Mouse (Mus musculus) liver, embryonic 16.5 days (tissue): ENCODE measurements at regions not wholly inside any gene's neighbourhood (a gene's known extent, or its start where the extent isn't known, plus 50 kb on each side); places are given as distances from the start of the nearest gene placed in this dataset.

Source experiments
- ATAC-seq: fragments of 200-750 bp; cut with Nextera tagmentation; 2 replicates; pipeline ENCODE4 v1.8.0; 2017; ENCODE audit warnings: low read depth, mild to moderate bottlenecking, moderate number of reproducible peaks, moderate library complexity
- H3K27ac ChIP-seq: fragments of 300-500 bp; sonication (generic); 2 replicates; pipeline ENCODE4 v1.5.1; 2014; ENCODE audit warnings: mild to moderate bottlenecking, low read length
- H3K27me3 ChIP-seq: fragments of 300-500 bp; sonication (generic); 2 replicates; pipeline ENCODE4 v1.6.1; 2014; ENCODE audit warnings: low read depth, low read length, mixed read lengths; ENCODE audit not compliant: control insufficient read depth, insufficient read depth
- H3K36me3 ChIP-seq: fragments of 300-500 bp; sonication (generic); 2 replicates; pipeline ENCODE4 v1.6.1; 2014; ENCODE audit warnings: mild to moderate bottlenecking; ENCODE audit not compliant: control insufficient read depth, insufficient read depth
- H3K4me1 ChIP-seq: fragments of 300-500 bp; sonication (generic); 2 replicates; pipeline ENCODE4 v1.6.1; 2014; ENCODE audit warnings: low read depth, low read length, mixed read lengths; ENCODE audit not compliant: control insufficient read depth
- H3K4me2 ChIP-seq: fragments of 300-500 bp; sonication (generic); 2 replicates; pipeline ENCODE4 v1.6.1; 2014; ENCODE audit warnings: low read depth, low read length, mixed read lengths
- H3K4me3 ChIP-seq: fragments of 300-500 bp; sonication (generic); 2 replicates; pipeline ENCODE4 v1.5.1; 2014; ENCODE audit warnings: low read depth, mild to moderate bottlenecking, low read length
- H3K9ac ChIP-seq: fragments of 300-500 bp; sonication (generic); 2 replicates; pipeline ENCODE4 v1.6.1; 2014; ENCODE audit warnings: low read depth, low read length
- H3K9me3 ChIP-seq: fragments of 300-500 bp; sonication (generic); replicated peaks from 2 replicates; pipeline ENCODE4 v1.6.1; 2016; ENCODE audit warnings: low read length; ENCODE audit not compliant: control insufficient read depth
- WGBS: fragments of 180-500 bp; shearing (Covaris S2); extraction: QIAGEN DNeasy Blood & Tissue Kit; methylation state at CpG from one replicate; pipeline ENCODE4 v1.1.7; 2014; ENCODE audit not compliant: insufficient replicate concordance; 5-methylcytosine and 5-hydroxymethylcytosine counted together

GRCm38 (mm10) chr9:61666761-61667332, 247.5 kb downstream of the Rplp1 start:
- Histone ChIP-seq H3K9ac (no peak overlapping the region), H3K27ac (no peak overlapping the region), H3K36me3 (no peaks in the 10 kb centered on the region), H3K4me3 (no peak overlapping the region), H3K9me3 (no peaks in the 10 kb centered on the region), H3K4me1 (no peaks in the 10 kb centered on the region), H3K27me3 (no peaks in the 10 kb centered on the region), H3K4me2 (no peak overlapping the region)
- no peak for ATAC-seq
- WGBS = 41% methylated on average over 3 of the region's 3 CpGs

- no peak overlapping the region for H3K4me2 ChIP-seq
- no peak overlapping the region for H3K27ac ChIP-seq
- no peaks in the 10 kb centered on the region for H3K4me1 ChIP-seq
- H3K4me3 ChIP-seq = no peak overlapping the region
- no peaks in the 10 kb centered on the region for H3K9me3 ChIP-seq
- ATAC-seq = peak; percentile 35; the same call in 1 of the 2 replicates
- H3K9ac ChIP-seq = no peak overlapping the region
- no peaks in the 10 kb centered on the region for H3K36me3 ChIP-seq
- H3K27me3 ChIP-seq = no peaks in the 10 kb centered on the region
- 14% methylated on average over 6 of the region's 6 CpGs for WGBS
Observed at GRCm38 (mm10) chr9:61666118-61666517, 248.2 kb downstream of the Rplp1 start.

GRCm38 (mm10) chr9:61665254-61665653, 249.1 kb downstream of the Rplp1 start:
- Histone ChIP-seq H3K9me3 (no peaks in the 10 kb centered on the region), H3K36me3 (no peaks in the 10 kb centered on the region), H3K27ac (no peak overlapping the region), H3K4me2 (no peak overlapping the region), H3K4me1 (no peaks in the 10 kb centered on the region), H3K4me3 (no peak overlapping the region), H3K9ac (no peak overlapping the region), H3K27me3 (no peaks in the 10 kb centered on the region)
- 59% methylated on average over 5 of the region's 5 CpGs for WGBS
- no peak for ATAC-seq

- no peaks in the 10 kb centered on the region for H3K9me3 ChIP-seq
- no peak for ATAC-seq
- H3K27me3 ChIP-seq = no peaks in the 10 kb centered on the region
- H3K4me3 ChIP-seq = no peak overlapping the region
- H3K4me1 ChIP-seq = no peaks in the 10 kb centered on the region
- H3K36me3 ChIP-seq = no peaks in the 10 kb centered on the region
- H3K9ac ChIP-seq = no peak overlapping the region
- H3K4me2 ChIP-seq = no peak overlapping the region
- 47% methylated on average over 10 of the region's 10 CpGs for WGBS
- H3K27ac ChIP-seq = no peak overlapping the region
Observed at GRCm38 (mm10) chr9:61664000-61664622, 250.2 kb downstream of the Rplp1 start.

- no peaks in the 10 kb centered on the region for H3K9me3 ChIP-seq
- no peaks in the 10 kb centered on the region for H3K36me3 ChIP-seq
- 16% methylated on average over 12 of the region's 12 CpGs for WGBS
- ATAC-seq = no peak
- no peak overlapping the region for H3K4me2 ChIP-seq
- no peak overlapping the region for H3K4me3 ChIP-seq
- H3K9ac ChIP-seq = no peak overlapping the region
- H3K27me3 ChIP-seq = no peaks in the 10 kb centered on the region
- no peaks in the 10 kb centered on the region for H3K4me1 ChIP-seq
- H3K27ac ChIP-seq = no peak overlapping the region
Observed at GRCm38 (mm10) chr9:61662055-61663028, 252.0 kb downstream of the Rplp1 start.

- H3K36me3 ChIP-seq = no peaks in the 10 kb centered on the region
- no peak overlapping the region for H3K27ac ChIP-seq
- no peaks in the 10 kb centered on the region for H3K4me1 ChIP-seq
- H3K4me3 ChIP-seq = no peak overlapping the region
- no peak for ATAC-seq
- H3K4me2 ChIP-seq = no peak overlapping the region
- no peak overlapping the region for H3K9ac ChIP-seq
- H3K27me3 ChIP-seq = no peaks in the 10 kb centered on the region
- WGBS = 31% methylated on average over 3 of the region's 3 CpGs
- H3K9me3 ChIP-seq = no peaks in the 10 kb centered on the region
Observed at GRCm38 (mm10) chr9:61660191-61660590, 254.2 kb downstream of the Rplp1 start.

GRCm38 (mm10) chr9:61657996-61658395, 256.3 kb downstream of the Rplp1 start:
- no peak for ATAC-seq
- Histone ChIP-seq H3K4me3 (no peak overlapping the region), H3K27me3 (no peaks in the 10 kb centered on the region), H3K9me3 (no peaks in the 10 kb centered on the region), H3K9ac (no peak overlapping the region), H3K4me1 (no peaks in the 10 kb centered on the region), H3K36me3 (no peaks in the 10 kb centered on the region), H3K4me2 (no peak overlapping the region), H3K27ac (no peak overlapping the region)
- 62% methylated on average over 8 of the region's 8 CpGs for WGBS

GRCm38 (mm10) chr9:61655433-61655981, 258.8 kb downstream of the Rplp1 start:
- no peaks in the 10 kb centered on the region for H3K9me3 ChIP-seq
- H3K4me2 ChIP-seq = no peak overlapping the region
- no peaks in the 10 kb centered on the region for H3K36me3 ChIP-seq
- H3K4me1 ChIP-seq = no peaks in the 10 kb centered on the region
- H3K27ac ChIP-seq = no peak overlapping the region
- ATAC-seq = no peak
- no peak overlapping the region for H3K9ac ChIP-seq
- no peaks in the 10 kb centered on the region for H3K27me3 ChIP-seq
- 62% methylated on average over 9 of the region's 9 CpGs for WGBS
- no peak overlapping the region for H3K4me3 ChIP-seq
